Mouse (Mus musculus) heart, embryonic 16.5 days (tissue): ENCODE measurements at regions not wholly inside any gene's neighbourhood (a gene's known extent, or its start where the extent isn't known, plus 50 kb on each side); places are given as distances from the start of the nearest gene placed in this dataset.

Source experiments
- ATAC-seq: fragments of 200-750 bp; cut with Nextera tagmentation; replicated peaks from 2 replicates; pipeline ENCODE4 v1.8.0; 2017; ENCODE audit warnings: moderate number of reproducible peaks; ENCODE audit not compliant: insufficient read depth, low FRiP score; ENCODE audit errors: extremely low read depth
- H3K27ac ChIP-seq: fragments of 300-500 bp; sonication (generic); 2 replicates; pipeline ENCODE4 v1.5.1; 2014; ENCODE audit warnings: mild to moderate bottlenecking, low read length, control low read depth, moderate library complexity
- H3K27me3 ChIP-seq: fragments of 300-500 bp; sonication (generic); 2 replicates; pipeline ENCODE4 v1.6.1; 2014; ENCODE audit warnings: low read length, mixed read lengths; ENCODE audit not compliant: control insufficient read depth, insufficient read depth
- H3K36me3 ChIP-seq: fragments of 300-500 bp; sonication (generic); 2 replicates; pipeline ENCODE4 v1.6.1; 2014; ENCODE audit not compliant: control insufficient read depth, insufficient read depth
- H3K4me1 ChIP-seq: fragments of 300-500 bp; sonication (generic); 2 replicates; pipeline ENCODE4 v1.6.1; 2014; ENCODE audit warnings: low read length, mixed read lengths; ENCODE audit not compliant: control insufficient read depth, insufficient read depth
- H3K4me2 ChIP-seq: fragments of 300-500 bp; sonication (generic); 2 replicates; pipeline ENCODE4 v1.6.1; 2014; ENCODE audit warnings: low read depth, mild to moderate bottlenecking, control low read depth, low read length
- H3K4me3 ChIP-seq: fragments of 300-500 bp; sonication (generic); 2 replicates; pipeline ENCODE4 v1.5.1; 2014; ENCODE audit warnings: mild to moderate bottlenecking, control low read depth, low read length
- H3K9ac ChIP-seq: fragments of 300-500 bp; sonication (generic); 2 replicates; pipeline ENCODE4 v1.6.1; 2014; ENCODE audit warnings: low read length, control low read depth
- H3K9me3 ChIP-seq: fragments of 300-500 bp; sonication (generic); replicated peaks from 2 replicates; pipeline ENCODE4 v1.6.1; 2016; ENCODE audit warnings: low read length; ENCODE audit not compliant: control insufficient read depth
- WGBS: fragments of 180-500 bp; shearing (Covaris S2); extraction: QIAGEN DNeasy Blood & Tissue Kit; methylation state at CpG from one replicate; pipeline ENCODE4 v1.1.7; 2014; 5-methylcytosine and 5-hydroxymethylcytosine counted together

- Histone ChIP-seq H3K9me3 (no peaks in the 10 kb centered on the region), H3K27ac (no peak overlapping the region), H3K4me1 (no peaks in the 10 kb centered on the region), H3K36me3 (no peaks in the 10 kb centered on the region), H3K27me3 (no peaks in the 10 kb centered on the region), H3K9ac (no peak overlapping the region), H3K4me3 (no peak overlapping the region), H3K4me2 (no peak overlapping the region)
- WGBS: 76% methylated on average over 1 of the region's 1 CpGs
- ATAC-seq: no peak
These were observed 454.5 kb upstream of the Gje1 start for GRCm38 (mm10) chr10:15172558-15172957.

DNA sequence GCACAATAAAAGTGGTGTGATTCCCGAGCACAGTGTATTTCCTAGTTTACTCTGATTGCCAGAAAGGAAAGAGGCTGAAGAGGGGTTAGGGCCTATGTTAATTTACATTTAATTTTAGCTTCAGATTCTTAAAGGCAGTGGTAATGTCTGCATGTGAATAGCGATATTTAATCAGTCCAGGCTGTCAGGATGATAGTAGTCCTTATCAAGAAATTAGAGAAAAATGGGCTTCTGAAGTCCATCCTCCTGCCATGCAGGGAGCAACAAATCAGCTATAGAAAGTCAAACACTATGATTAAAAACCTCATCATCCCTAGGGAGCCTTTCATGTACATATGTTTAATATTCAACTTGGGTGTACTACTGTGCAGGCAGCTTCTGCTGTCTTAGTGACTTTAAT is 422.7 kb upstream of the Gje1 start:
- WGBS: 53% methylated on average over 2 of the region's 2 CpGs
- Histone ChIP-seq H3K9me3 (no peaks in the 10 kb centered on the region), H3K4me1 (no peaks in the 10 kb centered on the region), H3K27ac (no peak overlapping the region), H3K4me2 (no peak overlapping the region), H3K36me3 (no peaks in the 10 kb centered on the region), H3K4me3 (no peak overlapping the region), H3K9ac (no peak overlapping the region), H3K27me3 (no peaks in the 10 kb centered on the region)
- no peak for ATAC-seq
